Mouse (Mus musculus) testis, postnatal 10 days (tissue): ENCODE data around the gene Plpp1.

Experiments
- DNase-seq: peaks from one replicate; pipeline ENCODE4 v3.0.0; 2021; ENCODE audit warnings: low spot score

Plpp1 gene

GRCm38 (mm10) chr13:112861825-112862306 lies 61.3 kb downstream of the Plpp1 start:
- peak; percentile 73 for DNase-seq

- DNase-seq: no peak
Measured at GRCm38 (mm10) chr13:112862342-112862741, 61.8 kb downstream of the Plpp1 start.

GRCm38 (mm10) chr13:112862978-112863677 lies 62.5 kb downstream of the Plpp1 start:
- DNase-seq: no peak

- DNase-seq: no peak
Measured at GRCm38 (mm10) chr13:112866782-112867181, 66.2 kb downstream of the Plpp1 start.

GRCm38 (mm10) chr13:112867381-112867780 lies 66.8 kb downstream of the Plpp1 start:
- DNase-seq: no peak

GRCm38 (mm10) chr13:112870039-112870690 lies 69.6 kb downstream of the Plpp1 start:
- no peak for DNase-seq

GRCm38 (mm10) chr13:112871500-112872266 lies 71.1 kb downstream of the Plpp1 start:
- no peak for DNase-seq

- no peak for DNase-seq
Measured at GRCm38 (mm10) chr13:112887234-112887633, 86.6 kb downstream of the Plpp1 start.

GRCm38 (mm10) chr13:112902176-112902575 lies 101.6 kb downstream of the Plpp1 start:
- DNase-seq: no peak

- DNase-seq: no peak
Measured at GRCm38 (mm10) chr13:112909663-112910062, 109.1 kb downstream of the Plpp1 start.

GRCm38 (mm10) chr13:112910434-112910833 lies 109.8 kb downstream of the Plpp1 start:
- DNase-seq: no peak
